Mouse (Mus musculus) layer of hippocampus, adult 2 months (tissue): ENCODE measurements around the gene Tsnax. TPM values are rescaled to one million over a fixed set of nuclear protein-coding genes. Genes with fewer than 3 reads are reported as not detected.

Experiments used
- DNase-seq, 2 experiments: peaks; one replicate each; pipeline ENCODE4 v3.0.0; 2022; ENCODE audit warnings: low spot score in 2 of 2
- H3K27ac ChIP-seq: fragments of 200-600 bp; 2 replicates; pipeline ENCODE4 v1.8.1; 2022
- H3K4me3 ChIP-seq: fragments of 200-600 bp; 2 replicates; pipeline ENCODE4 v1.8.1; 2022; ENCODE audit warnings: mild to moderate bottlenecking
- CTCF ChIP-seq: fragments of 200-600 bp; conservative IDR thresholded peaks from 2 replicates; pipeline ENCODE4 v1.8.1; 2022; ENCODE audit warnings: antibody characterized with exemption, mild to moderate bottlenecking, moderate library complexity
- total RNA-seq, 2 experiments: library from RNA; stranded (reverse); gene quantifications; 2 replicates each; pipeline ENCODE4 v1.2.3; 2021

Gene Tsnax
- total RNA-seq, 2 experiments from 2014 or later: 150 to 154 TPM

DNA sequence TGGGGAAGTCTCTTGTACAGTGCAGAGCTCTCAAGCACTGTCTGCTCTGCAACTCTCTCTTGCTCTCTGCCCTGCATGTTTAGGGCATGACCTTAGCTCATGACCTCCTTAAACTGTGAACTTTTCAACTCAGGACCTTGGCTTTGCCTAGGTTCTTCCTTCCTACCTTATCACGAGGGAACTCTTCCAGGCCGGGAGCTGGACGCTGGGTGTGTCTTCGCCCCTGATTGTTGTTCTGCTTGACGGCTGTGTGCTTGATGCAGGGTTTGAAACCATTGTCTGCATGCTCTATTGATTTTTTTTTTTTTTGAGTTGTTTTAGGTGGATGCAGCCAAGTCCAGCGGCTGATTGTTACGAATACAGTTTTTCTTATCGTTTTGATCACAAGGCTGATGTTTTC, 11.3 kb downstream of the Tsnax start:
- no peak for DNase-seq
- no peak for TF ChIP-seq CTCF
- H3K4me3 ChIP-seq: no peak overlapping the region
- H3K27ac ChIP-seq: peak overlapping the region; percentile 2; the same call in 1 of the 2 replicates

GRCm38 (mm10) chr8:125027211-125027610, 14.4 kb downstream of the Tsnax start:
- H3K4me3 ChIP-seq: no peak overlapping the region
- no peak for DNase-seq
- H3K27ac ChIP-seq: peak overlapping the region; percentile 64
- no peak for TF ChIP-seq CTCF

- no peak for TF ChIP-seq CTCF
These were observed 16.0 kb downstream of the Tsnax start for GRCm38 (mm10) chr8:125028841-125029240.

DNA sequence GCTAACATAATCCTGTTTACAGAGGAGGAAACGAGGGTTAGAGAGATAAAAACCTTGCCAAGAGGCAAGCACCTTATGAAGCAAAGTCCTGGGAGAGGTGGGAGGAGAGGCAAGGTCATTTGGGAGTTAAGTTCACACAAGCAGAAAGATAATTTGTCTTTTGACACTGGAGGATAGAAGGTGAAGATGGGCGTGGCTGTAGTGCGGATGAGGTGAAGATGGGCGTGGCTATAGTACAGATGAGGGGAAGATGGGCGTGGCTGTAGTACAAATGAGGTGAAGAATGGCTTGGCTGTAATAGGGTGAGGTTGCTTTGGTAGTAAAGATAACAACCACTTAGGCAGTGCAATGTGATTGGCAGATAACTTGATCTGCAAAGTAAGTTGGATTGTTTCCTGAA, 18.5 kb downstream of the Tsnax start:
- no peak for DNase-seq
- no peak overlapping the region for H3K27ac ChIP-seq
- TF ChIP-seq CTCF: no peak
- H3K4me3 ChIP-seq: no peak overlapping the region

More at GRCm38 (mm10) chr8:125028841-125029240, 16.0 kb downstream of the Tsnax start:
- Histone ChIP-seq H3K27ac (no peak overlapping the region), H3K4me3 (no peak overlapping the region)
- no peak for DNase-seq

DNA sequence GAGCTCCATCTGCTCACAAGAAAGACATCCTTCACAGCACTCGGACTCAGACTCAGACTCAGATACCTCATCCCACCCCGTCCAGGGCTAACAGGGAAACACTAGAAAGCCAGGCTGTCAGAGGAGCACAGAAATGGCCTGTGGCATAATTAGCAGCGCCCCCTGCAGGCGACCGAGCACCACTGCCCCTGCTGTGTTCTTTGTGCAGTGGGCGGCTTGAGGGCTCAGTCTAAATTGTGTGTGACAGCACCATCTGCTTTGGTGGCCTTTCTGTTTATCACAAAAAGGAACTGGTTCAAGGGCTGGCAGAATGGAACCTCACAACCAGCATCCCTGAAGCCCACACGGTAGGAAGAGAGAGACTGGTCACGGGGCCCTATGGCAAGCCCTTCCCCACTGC, 21.9 kb downstream of the Tsnax start:
- Histone ChIP-seq H3K4me3 (no peak overlapping the region), H3K27ac (peak overlapping the region; percentile 4; the same call in 1 of the 2 replicates)
- peak; percentile 69 to 83 for DNase-seq
- peak; percentile 94 for TF ChIP-seq CTCF

DNA sequence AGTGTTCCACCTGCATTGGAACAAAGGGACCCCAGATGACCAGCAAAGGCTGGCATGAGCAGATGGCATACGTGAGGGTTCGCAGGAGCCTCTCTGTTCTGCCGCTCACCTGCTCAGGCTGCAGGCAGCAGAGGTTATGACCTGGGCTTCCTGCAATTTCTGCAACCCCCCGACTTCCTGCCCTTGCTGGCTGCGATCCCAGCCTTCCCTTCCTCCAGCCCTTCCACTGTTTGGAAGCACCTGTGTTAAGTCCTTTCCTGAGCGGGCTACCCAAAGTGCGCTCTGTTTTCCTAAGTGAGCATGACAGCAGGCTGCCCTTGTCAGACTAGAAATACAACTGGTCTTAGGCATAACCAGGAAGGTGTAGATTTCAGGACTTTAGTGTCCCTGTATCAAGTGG, 24.3 kb downstream of the Tsnax start:
- no peak for TF ChIP-seq CTCF
- DNase-seq: no peak
- no peak overlapping the region for H3K27ac ChIP-seq
- no peak overlapping the region for H3K4me3 ChIP-seq

- TF ChIP-seq CTCF: no peak
- DNase-seq: no peak
- no peak overlapping the region for H3K4me3 ChIP-seq
- H3K27ac ChIP-seq: no peak overlapping the region
These were observed 25.9 kb downstream of the Tsnax start for GRCm38 (mm10) chr8:125038731-125039130.

DNA sequence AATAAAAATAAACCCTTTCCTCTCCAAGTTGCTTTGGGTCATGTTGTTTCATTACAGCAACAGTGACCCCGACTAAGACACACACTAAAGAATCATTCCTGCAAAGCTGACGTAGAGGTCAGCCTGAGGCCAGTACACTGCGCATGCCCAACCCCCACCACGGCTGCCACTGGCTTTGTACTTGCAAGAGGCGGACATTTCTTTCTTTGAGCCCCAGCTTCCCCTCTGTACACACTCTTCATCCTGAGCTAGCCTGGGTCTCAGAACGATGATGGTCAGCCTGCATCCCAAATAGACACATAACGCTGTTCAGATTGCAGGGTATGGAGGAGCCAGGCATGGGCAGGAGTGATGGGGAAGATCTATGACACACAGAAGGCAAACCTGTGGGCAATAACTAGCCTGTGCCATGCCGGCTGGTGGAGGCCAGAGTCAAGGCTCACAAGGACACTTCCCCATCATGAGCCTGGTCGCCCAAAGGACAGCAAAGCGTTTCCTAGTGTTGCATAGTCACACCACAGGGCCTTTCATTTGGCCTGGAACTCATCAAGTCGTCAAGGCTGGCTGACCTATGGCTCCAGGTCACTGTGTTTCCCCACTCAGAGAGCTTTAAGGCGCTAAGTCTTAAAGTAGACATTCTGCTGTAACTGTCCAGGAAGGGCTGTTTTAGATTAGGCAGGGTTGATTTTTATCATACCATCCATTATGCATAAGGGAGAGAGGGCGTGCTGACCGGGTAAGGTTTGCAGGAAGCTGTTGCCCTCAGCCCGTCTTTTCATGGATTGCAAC, 28.0 kb downstream of the Tsnax start:
- no peak for TF ChIP-seq CTCF
- no peak overlapping the region for H3K4me3 ChIP-seq
- no peak overlapping the region for H3K27ac ChIP-seq
- DNase-seq: no peak

- H3K27ac ChIP-seq: no peak overlapping the region
- no peak for DNase-seq
- no peak overlapping the region for H3K4me3 ChIP-seq
- TF ChIP-seq CTCF: no peak
These were observed 28.7 kb downstream of the Tsnax start for GRCm38 (mm10) chr8:125041496-125041895.

- Histone ChIP-seq H3K27ac (no peak overlapping the region), H3K4me3 (no peak overlapping the region)
- no peak for DNase-seq
- no peak for TF ChIP-seq CTCF
These were observed 30.6 kb downstream of the Tsnax start for GRCm38 (mm10) chr8:125043394-125043793.

- no peak overlapping the region for H3K4me3 ChIP-seq
- H3K27ac ChIP-seq: no peak overlapping the region
- no peak for DNase-seq
- TF ChIP-seq CTCF: no peak
These were observed 31.1 kb downstream of the Tsnax start for GRCm38 (mm10) chr8:125043935-125044334.

DNA sequence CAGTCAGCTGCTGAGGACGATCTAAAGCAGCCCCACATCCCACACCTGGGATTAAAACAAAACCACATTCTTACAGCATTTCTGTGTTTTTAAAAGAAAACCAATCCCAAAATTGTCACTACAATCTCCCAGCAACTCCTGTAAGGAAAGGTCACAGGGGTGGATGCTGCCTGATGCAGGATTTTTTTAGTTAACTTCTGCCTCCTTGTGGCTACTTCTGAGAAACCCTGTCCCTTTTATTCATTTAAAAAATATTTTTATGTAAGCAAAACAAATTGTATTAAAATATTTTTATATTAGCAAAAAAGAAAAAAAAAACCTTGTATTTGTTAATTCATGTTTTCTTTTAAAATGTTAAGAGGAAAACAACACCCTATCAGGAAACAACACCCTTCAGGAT, 33.0 kb downstream of the Tsnax start:
- Histone ChIP-seq H3K27ac (no peak overlapping the region), H3K4me3 (no peak overlapping the region)
- peak; percentile 53 for TF ChIP-seq CTCF
- no peak for DNase-seq

GRCm38 (mm10) chr8:125049051-125049750, 36.4 kb downstream of the Tsnax start:
- H3K4me3 ChIP-seq: no peak overlapping the region
- DNase-seq: no peak
- no peak for TF ChIP-seq CTCF

GRCm38 (mm10) chr8:125049826-125050225, 37.0 kb downstream of the Tsnax start:
- TF ChIP-seq CTCF: no peak
- Histone ChIP-seq H3K4me3 (no peak overlapping the region), H3K27ac (no peak overlapping the region)
- DNase-seq: no peak

More at GRCm38 (mm10) chr8:125049051-125049750, 36.4 kb downstream of the Tsnax start:
- H3K27ac ChIP-seq: no peak overlapping the region
